Mouse (Mus musculus): ENCODE measurements around the gene Ppie. TPM values are rescaled to one million over a fixed set of nuclear protein-coding genes. Genes with fewer than 3 reads are reported as not detected.

Ppie gene
- total and polyA plus RNA-seq, 3 experiments: 14.4 to 23.8 (median 23.6) TPM

DNA sequence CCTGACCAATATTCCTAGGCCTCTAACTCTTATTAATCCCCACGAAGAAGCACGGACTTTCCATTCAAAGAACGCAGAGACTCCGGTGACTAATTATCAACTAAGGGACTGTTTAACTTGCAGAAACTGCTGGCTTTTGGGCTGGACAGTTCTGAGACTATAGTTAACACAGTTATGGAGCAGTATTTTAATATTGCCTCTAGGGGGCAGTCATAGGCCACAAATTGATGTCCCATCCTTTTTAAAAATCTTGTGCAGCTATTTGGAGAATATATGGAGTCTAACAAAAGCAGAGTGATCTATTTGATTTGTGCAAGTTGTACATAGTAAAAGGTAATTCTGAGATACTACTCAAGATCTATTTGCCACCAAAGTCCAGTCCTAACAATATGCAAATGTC, 15.3 kb upstream of the Ppie start:
- no peak for DNase-seq
- no peaks in the 10 kb centered on the region for H3K4me1 ChIP-seq (ENCODE audit: control insufficient read depth, insufficient read depth, low read length)
- H3K36me3 ChIP-seq (ENCODE audit: control insufficient read depth, insufficient read depth, low read length): no peaks in the 10 kb centered on the region
- no peak overlapping the region for H3K9ac ChIP-seq (ENCODE audit: low read depth, low read length)
- TF ChIP-seq CTCF (IDR thresholded peaks at IDR 0.05): peak; percentile 83
- TF ChIP-seq EP300 (IDR thresholded peaks at IDR 0.05; ENCODE audit: insufficient read depth, low read depth, low read length): no peak
- no peak for TF ChIP-seq POLR2A (IDR thresholded peaks at IDR 0.05; ENCODE audit: insufficient read depth, low read depth, low read length)
- no peaks in the 10 kb centered on the region for H3K79me2 ChIP-seq (replicated peaks; ENCODE audit: control insufficient read depth, insufficient read depth, low read length)
- WGBS: 18% methylated on average over 4 of the region's 4 CpGs
- intact Hi-C loops (cut with DNase I): loop anchor here (1.0 to 5.0 kb wide), 3 partner anchors 45 to 97 kb away; no protein-coding TSS in a partner anchor
- H3K27ac ChIP-seq: no peak overlapping the region
- H3K4me3 ChIP-seq: no peak overlapping the region
- H3K27me3 ChIP-seq (ENCODE audit: control insufficient read depth, insufficient read depth, low read length): no peaks in the 10 kb centered on the region

DNA sequence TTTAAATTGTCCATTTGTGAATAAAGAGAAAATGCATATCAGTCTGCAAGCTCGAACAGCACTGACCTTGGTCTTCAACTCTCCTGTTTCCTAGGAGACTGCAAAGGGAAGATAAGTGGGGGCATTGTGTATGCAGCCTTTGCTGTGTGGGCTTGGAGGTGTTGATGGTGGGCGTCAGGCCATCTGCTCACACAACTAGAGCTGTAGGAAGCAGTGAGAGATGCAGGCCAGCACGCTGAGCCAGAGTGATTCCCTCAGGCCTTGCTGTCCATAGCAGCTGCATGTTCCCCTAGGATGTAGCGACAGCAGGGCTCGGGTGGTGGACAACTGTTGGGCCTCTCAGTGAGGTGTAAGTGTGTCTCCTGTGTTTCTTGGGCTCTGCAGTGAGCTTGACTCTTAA, 13.2 kb upstream of the Ppie start:
- Histone ChIP-seq H3K27me3 (ENCODE audit: control insufficient read depth, insufficient read depth, low read length) (no peaks in the 10 kb centered on the region), H3K9ac (ENCODE audit: low read depth, low read length) (no peak overlapping the region), H3K79me2 (replicated peaks; ENCODE audit: control insufficient read depth, insufficient read depth, low read length) (no peaks in the 10 kb centered on the region), H3K27ac (no peak overlapping the region), H3K36me3 (ENCODE audit: control insufficient read depth, insufficient read depth, low read length) (no peaks in the 10 kb centered on the region), H3K4me3 (no peak overlapping the region), H3K4me1 (ENCODE audit: control insufficient read depth, insufficient read depth, low read length) (no peaks in the 10 kb centered on the region)
- no peak for DNase-seq
- intact Hi-C loops (cut with DNase I): no loop called here
- 45% methylated on average over 5 of the region's 5 CpGs for WGBS
- no peak for TF ChIP-seq POLR2A (IDR thresholded peaks at IDR 0.05; ENCODE audit: insufficient read depth, low read depth, low read length)

- H3K4me1 ChIP-seq (ENCODE audit: control insufficient read depth, insufficient read depth, low read length): no peaks in the 10 kb centered on the region
- H3K36me3 ChIP-seq (ENCODE audit: control insufficient read depth, insufficient read depth, low read length): no peaks in the 10 kb centered on the region
- TF ChIP-seq EP300 (IDR thresholded peaks at IDR 0.05; ENCODE audit: insufficient read depth, low read depth, low read length) (no peak), CTCF (IDR thresholded peaks at IDR 0.05) (peak; percentile 18), POLR2A (IDR thresholded peaks at IDR 0.05; ENCODE audit: insufficient read depth, low read depth, low read length) (no peak)
- no peak overlapping the region for H3K27ac ChIP-seq
- intact Hi-C loops (cut with DNase I): no loop called here
- H3K4me3 ChIP-seq: no peak overlapping the region
- H3K27me3 ChIP-seq (ENCODE audit: control insufficient read depth, insufficient read depth, low read length): no peaks in the 10 kb centered on the region
- H3K79me2 ChIP-seq (replicated peaks; ENCODE audit: control insufficient read depth, insufficient read depth, low read length): no peaks in the 10 kb centered on the region
- DNase-seq: no peak
- H3K9ac ChIP-seq (ENCODE audit: low read depth, low read length): no peak overlapping the region
- WGBS: 89% methylated on average over 4 of the region's 4 CpGs
Measured at GRCm38 (mm10) chr4:123152003-123152402, 12.3 kb upstream of the Ppie start.

GRCm38 (mm10) chr4:123147446-123148150, 7.8 kb upstream of the Ppie start:
- TF ChIP-seq CTCF (IDR thresholded peaks at IDR 0.05) (no peak), EP300 (IDR thresholded peaks at IDR 0.05; ENCODE audit: insufficient read depth, low read depth, low read length) (no peak), POLR2A (IDR thresholded peaks at IDR 0.05; ENCODE audit: insufficient read depth, low read depth, low read length) (no peak)
- intact Hi-C loops (cut with DNase I): no loop called here

DNA sequence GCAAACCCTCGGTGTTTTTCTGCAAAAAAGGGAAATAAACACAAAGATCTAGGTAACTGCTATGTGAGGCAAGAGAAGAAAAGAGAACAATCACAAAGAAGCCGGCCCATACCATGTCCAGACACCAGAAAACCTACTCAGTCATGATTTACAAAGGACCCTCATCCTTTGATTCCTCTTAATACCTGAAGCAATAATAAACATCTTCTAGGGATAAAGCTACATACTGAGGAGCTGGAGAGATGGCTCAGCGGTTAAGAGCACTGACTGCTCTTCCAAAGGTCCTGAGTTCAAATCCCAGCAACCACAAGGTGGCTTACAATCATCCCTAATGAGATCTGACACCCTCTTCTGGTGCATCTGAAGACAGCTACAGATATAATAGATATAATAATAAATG, 2.2 kb downstream of the Ppie start:
- intact Hi-C loops (cut with DNase I): loop anchor here (10.0 kb wide), 1 partner anchor 777 kb away; the partner anchor contains the start of genes 4930535I16Rik and Rragc
- H3K4me3 ChIP-seq: no peak overlapping the region
- H3K27me3 ChIP-seq (ENCODE audit: control insufficient read depth, insufficient read depth, low read length): no peaks in the 10 kb centered on the region
- TF ChIP-seq CTCF (IDR thresholded peaks at IDR 0.05): no peak
- TF ChIP-seq POLR2A (IDR thresholded peaks at IDR 0.05; ENCODE audit: insufficient read depth, low read depth, low read length): no peak
- no peak for TF ChIP-seq EP300 (IDR thresholded peaks at IDR 0.05; ENCODE audit: insufficient read depth, low read depth, low read length)
- DNase-seq: no peak
- no peak overlapping the region for H3K9ac ChIP-seq (ENCODE audit: low read depth, low read length)
- no peaks in the 10 kb centered on the region; the same call in 1 of the 2 replicates for H3K79me2 ChIP-seq (replicated peaks; ENCODE audit: control insufficient read depth, insufficient read depth, low read length)
- peaks cover 2% of the 10 kb centered on the region; the same call in 1 of the 2 replicates for H3K36me3 ChIP-seq (ENCODE audit: control insufficient read depth, insufficient read depth, low read length)
- no peak overlapping the region for H3K27ac ChIP-seq
- peaks cover 1% of the 10 kb centered on the region; the same call in 1 of the 2 replicates for H3K4me1 ChIP-seq (ENCODE audit: control insufficient read depth, insufficient read depth, low read length)
- 81% methylated on average over 3 of the region's 3 CpGs for WGBS

More at GRCm38 (mm10) chr4:123147446-123148150, 7.8 kb upstream of the Ppie start:
- no peak overlapping the region for H3K4me3 ChIP-seq
- no peaks in the 10 kb centered on the region for H3K79me2 ChIP-seq (replicated peaks; ENCODE audit: control insufficient read depth, insufficient read depth, low read length)
- no peaks in the 10 kb centered on the region for H3K4me1 ChIP-seq (ENCODE audit: control insufficient read depth, insufficient read depth, low read length)
- H3K36me3 ChIP-seq (ENCODE audit: control insufficient read depth, insufficient read depth, low read length): no peaks in the 10 kb centered on the region
- WGBS: 70% methylated on average over 5 of the region's 5 CpGs
- no peaks in the 10 kb centered on the region for H3K27me3 ChIP-seq (ENCODE audit: control insufficient read depth, insufficient read depth, low read length)
- H3K9ac ChIP-seq (ENCODE audit: low read depth, low read length): no peak overlapping the region
- no peak overlapping the region for H3K27ac ChIP-seq
- DNase-seq: no peak

DNA sequence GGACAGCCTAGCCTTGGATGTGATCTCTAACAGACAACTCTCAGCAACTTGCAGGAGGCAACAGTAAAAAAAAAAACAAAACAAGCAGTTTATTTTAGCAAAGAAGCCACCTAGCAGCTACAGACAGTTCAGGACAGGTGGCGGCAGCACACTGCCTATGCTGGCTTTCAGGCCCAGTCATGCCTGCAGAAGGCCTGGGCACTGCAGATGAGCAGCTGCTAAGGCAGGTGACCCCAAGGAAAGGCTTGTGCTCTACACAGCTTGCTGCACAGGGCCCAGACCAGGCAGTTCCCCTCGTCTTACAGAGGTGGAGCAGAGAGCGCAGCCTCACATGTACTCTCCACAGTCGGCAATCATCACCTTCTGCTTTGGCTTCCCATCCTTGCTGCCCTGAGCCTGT, 12.7 kb downstream of the Ppie start:
- TF ChIP-seq EP300 (IDR thresholded peaks at IDR 0.05; ENCODE audit: insufficient read depth, low read depth, low read length) (no peak), CTCF (IDR thresholded peaks at IDR 0.05) (no peak), POLR2A (IDR thresholded peaks at IDR 0.05; ENCODE audit: insufficient read depth, low read depth, low read length) (no peak)
- Histone ChIP-seq H3K9ac (ENCODE audit: low read depth, low read length) (no peak overlapping the region), H3K4me1 (ENCODE audit: control insufficient read depth, insufficient read depth, low read length) (no peaks in the 10 kb centered on the region), H3K27me3 (ENCODE audit: control insufficient read depth, insufficient read depth, low read length) (no peaks in the 10 kb centered on the region), H3K79me2 (replicated peaks; ENCODE audit: control insufficient read depth, insufficient read depth, low read length) (no peaks in the 10 kb centered on the region), H3K36me3 (ENCODE audit: control insufficient read depth, insufficient read depth, low read length) (no peaks in the 10 kb centered on the region), H3K4me3 (no peak overlapping the region), H3K27ac (no peak overlapping the region)
- intact Hi-C loops (cut with DNase I): no loop called here
- no peak for DNase-seq
- WGBS: 92% methylated on average over 4 of the region's 4 CpGs
